Comparison of ENCODE assay signal across 11 mouse cellular contexts in the genomic region with DNA sequence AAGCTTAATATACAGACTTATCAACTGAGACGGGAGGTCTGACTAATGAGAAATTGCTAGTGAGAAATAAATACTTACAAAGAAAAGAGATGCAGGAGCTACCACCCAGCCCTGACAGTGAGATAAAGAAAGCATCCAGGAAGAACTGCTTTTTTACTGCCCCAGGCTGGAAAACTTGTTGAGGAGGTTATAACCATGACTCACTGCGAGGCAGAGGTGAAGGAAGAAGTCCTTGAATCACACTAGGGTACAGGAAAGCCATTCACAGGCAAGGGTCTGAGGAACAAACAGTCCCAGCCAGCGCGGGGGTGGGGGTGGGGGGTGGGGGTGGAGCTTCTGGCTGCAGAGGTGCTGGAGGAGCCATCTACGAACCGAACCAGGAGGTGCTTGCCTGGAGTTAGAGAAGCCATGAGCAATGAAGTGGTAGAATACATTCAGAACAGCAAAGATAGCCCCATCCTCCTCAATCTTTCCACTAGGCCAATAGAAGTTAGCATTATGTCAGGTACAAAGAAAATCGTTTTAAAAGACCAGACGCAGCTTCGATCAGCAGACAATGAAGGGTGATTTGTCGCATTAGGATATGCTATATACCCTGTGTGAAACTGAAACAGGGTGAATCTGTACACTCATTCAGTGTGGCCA. TPM values are rescaled to one million over a fixed set of nuclear protein-coding genes. Genes with fewer than 3 reads are reported as not detected.
A peak's percentile ranks its signal among the peaks of the same experiment; 100 is the strongest.
DNase-seq lines count a peak whose midpoint lies in the region; ATAC-seq lines count a peak whose summit lies in the region.
"Had no signal": no experiment of that assay in that cellular context is flagged by ENCODE, and none has a peak within 500 bp of the region (broad histone marks: within the 10 kb centered on the region; RNA-seq: fewer than 3 reads in every experiment).

No protein-coding gene starts in this region.

- no peaks in the 10 kb centered on the region for H3K36me3 ChIP-seq in hindbrain, embryonic 13.5 days
- no peaks in the 10 kb centered on the region for H3K36me3 ChIP-seq in hindbrain, embryonic 11.5 days (ENCODE audit: control insufficient read depth, insufficient read depth, low read length)

- H3K9me3 ChIP-seq in hindbrain, embryonic 13.5 days: no peaks in the 10 kb centered on the region
- H3K9me3 ChIP-seq in hindbrain, embryonic 11.5 days (ENCODE audit: control insufficient read depth, low read length): no peaks in the 10 kb centered on the region
- H3K9me3 ChIP-seq: megakaryocyte, embryonic 14.5 days had no signal

- H3K9ac ChIP-seq in hindbrain, embryonic 13.5 days: no peak overlapping the region
- no peak overlapping the region for H3K9ac ChIP-seq in hindbrain, embryonic 11.5 days (ENCODE audit: low read depth, low read length)

- no peak overlapping the region for H3K27ac ChIP-seq in hindbrain, embryonic 13.5 days
- no peak overlapping the region for H3K27ac ChIP-seq in hindbrain, embryonic 11.5 days (ENCODE audit: low read depth, low read length)

- H3K4me2 ChIP-seq in hindbrain, embryonic 13.5 days: peak overlapping the region; percentile 25; the same call in 1 of the 2 replicates
- no peak overlapping the region for H3K4me2 ChIP-seq in hindbrain, embryonic 11.5 days (replicated peaks; ENCODE audit: low read depth, low read length)

- WGBS in hindbrain, embryonic 13.5 days: 28% methylated on average over 10 of the region's 10 CpGs
- WGBS in hindbrain, embryonic 11.5 days: 33% methylated on average over 10 of the region's 10 CpGs

- H3K4me3 ChIP-seq in hindbrain, embryonic 13.5 days: no peak overlapping the region
- no peak overlapping the region for H3K4me3 ChIP-seq in hindbrain, embryonic 11.5 days (ENCODE audit: low read depth, low read length)
- H3K4me3 ChIP-seq: megakaryocyte, embryonic 14.5 days had no signal

- H3K27me3 ChIP-seq in hindbrain, embryonic 13.5 days: no peaks in the 10 kb centered on the region
- H3K27me3 ChIP-seq in hindbrain, embryonic 11.5 days (ENCODE audit: control insufficient read depth, insufficient read depth, low read length): no peaks in the 10 kb centered on the region
- H3K27me3 ChIP-seq: megakaryocyte, embryonic 14.5 days had no signal

- no peak for DNase-seq in hindbrain, embryonic 11.5 days (ENCODE audit: low spot score)
- DNase-seq in 3T3-L1 (ENCODE audit: low read depth, low spot score) (peak; percentile 76), 416B (ENCODE audit: low read depth) (peak; percentile 31)
- peak; percentile 1 for DNase-seq in fat pad, adult 2 months (ENCODE audit: extremely low read depth, low read depth, low spot score)
- DNase-seq in retina, postnatal 1 day: no peak
- DNase-seq: cerebellum, adult 11 months; kidney, postnatal 14 days; left cerebral cortex, postnatal 4 days had no signal

- ATAC-seq in hindbrain, embryonic 13.5 days (ENCODE audit: low FRiP score): no peak
- ATAC-seq in hindbrain, embryonic 11.5 days (ENCODE audit: low FRiP score): no peak
- no peak for ATAC-seq in megakaryocyte, adult 5-6 weeks (ENCODE audit: poor library complexity, severe bottlenecking)

- no peaks in the 10 kb centered on the region; the same call in 1 of the 2 replicates for H3K4me1 ChIP-seq in hindbrain, embryonic 13.5 days (replicated peaks)
- H3K4me1 ChIP-seq in hindbrain, embryonic 11.5 days (replicated peaks; ENCODE audit: control insufficient read depth, insufficient read depth, low read length): no peaks in the 10 kb centered on the region

RNA-seq across cellular contexts. Expression of a gene that starts 30.2 kb away (rescaled TPM):
- polyA plus RNA-seq in hindbrain, embryonic 13.5 days (2015; fragmentation: Nextera tagmentation; extraction: Ambion mirVana): 24.7 and 29.9 TPM in 2 replicates
- polyA plus RNA-seq in hindbrain, embryonic 11.5 days (2014; fragmentation: Nextera tagmentation; extraction: Ambion mirVana): 36.9 and 42.2 TPM in 2 replicates
- 13.8 and 16.5 TPM in 2 replicates for total RNA-seq in megakaryocyte, adult 5-6 weeks (2015)
- total RNA-seq in megakaryocyte, adult 5-6 weeks (2017): 14.6 and 19.4 TPM in 2 replicates

Comparison
In these comparisons a context has a peak if more than half of its experiments do, and no peak if none do; other contexts are left out.
1. DNase-seq: peak in 3T3-L1 (single experiment), 416B (single experiment) and fat pad, adult 2 months (single experiment); none in hindbrain, embryonic 11.5 days (single experiment) and retina, postnatal 1 day (single experiment).